Mouse (Mus musculus) spleen, postnatal 10 days (tissue): ENCODE results near the gene Rsf1.
A peak's percentile ranks its signal among the peaks of the same experiment; 100 is the strongest.

Experiments used
- DNase-seq, 2 experiments: peaks; one replicate each; pipeline ENCODE4 v3.0.0; 2021 to 2022; ENCODE audit warnings: low spot score in 2 of 2

Rsf1 gene

DNA sequence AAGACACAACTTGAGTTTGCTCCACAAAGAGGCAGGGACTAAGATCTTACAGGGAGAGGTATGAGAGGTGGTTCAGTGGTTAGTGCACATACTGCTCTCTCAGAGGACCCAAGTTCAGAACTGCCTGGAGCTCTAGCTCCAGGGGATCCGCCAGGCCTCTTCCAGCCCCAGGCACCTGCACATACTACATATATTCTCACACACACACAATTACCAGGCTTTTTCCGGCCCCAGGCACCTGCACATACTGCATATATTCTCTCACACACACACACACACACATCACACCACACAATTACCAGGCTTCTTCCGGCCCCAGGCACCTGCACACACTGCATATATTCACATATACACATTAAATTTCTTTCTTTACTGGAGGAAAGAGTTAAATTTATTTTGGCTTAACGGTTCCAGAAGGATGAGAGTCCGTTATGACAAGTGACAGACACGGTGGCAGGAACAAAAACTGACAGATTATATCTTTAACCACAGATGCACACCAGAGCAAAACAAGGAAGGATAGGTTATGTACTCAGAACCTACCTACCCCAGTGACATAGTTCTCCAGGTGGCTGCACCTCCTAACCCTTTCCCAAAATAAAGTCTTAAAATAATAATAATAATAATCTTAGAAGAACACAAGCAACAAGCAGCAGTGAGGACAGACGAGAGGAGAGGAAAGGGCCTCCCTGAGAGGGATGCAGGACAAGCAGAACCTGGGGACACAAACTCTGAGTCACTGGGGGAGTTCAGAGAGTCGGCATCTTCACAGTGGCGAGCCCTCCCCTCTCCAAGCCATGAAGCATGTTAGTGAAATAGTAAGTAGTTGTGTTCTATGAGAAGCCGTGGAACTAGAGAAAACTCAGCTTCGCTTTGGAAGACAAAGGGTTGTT, 144.2 kb downstream of the Rsf1 start:
- DNase-seq: no peak

DNA sequence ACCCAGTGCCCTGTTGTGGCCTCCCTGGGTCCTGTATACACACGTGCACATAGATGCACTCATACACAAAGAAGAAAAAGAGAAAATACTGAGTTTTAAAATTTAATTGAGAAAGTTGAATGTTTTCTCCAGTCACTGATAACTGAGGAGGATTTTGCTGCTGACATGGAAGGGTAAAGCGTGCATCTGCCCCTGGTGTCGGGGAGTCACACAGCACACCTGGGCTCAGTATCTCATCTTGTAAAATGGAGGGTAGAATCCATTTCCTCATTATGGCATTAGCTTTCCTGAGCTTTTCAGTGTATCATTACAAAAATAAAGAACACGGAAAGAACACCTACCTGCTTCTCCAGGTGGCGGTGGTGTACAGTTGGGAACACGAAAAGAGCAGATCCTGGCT, 145.7 kb downstream of the Rsf1 start:
- no peak for DNase-seq

DNA sequence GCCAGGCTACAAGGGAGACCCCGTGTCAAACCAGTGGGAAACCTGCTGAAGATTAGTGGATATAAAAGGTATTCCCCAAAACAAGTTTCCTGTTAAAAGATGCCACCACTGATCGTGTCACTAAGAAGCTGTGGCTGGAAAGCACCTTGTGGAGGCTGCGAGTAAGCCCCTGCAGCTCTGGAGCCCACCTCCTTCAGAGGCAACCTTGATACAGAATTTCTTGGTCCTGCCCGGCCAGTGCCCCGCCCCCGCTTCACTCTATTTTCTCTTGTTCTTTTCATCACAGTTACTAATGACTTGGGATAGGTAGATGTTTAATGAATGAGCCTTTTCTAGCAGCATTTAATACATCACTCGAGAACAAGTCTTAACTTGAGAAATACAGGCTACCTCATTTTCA, 146.4 kb downstream of the Rsf1 start:
- DNase-seq: no peak

DNA sequence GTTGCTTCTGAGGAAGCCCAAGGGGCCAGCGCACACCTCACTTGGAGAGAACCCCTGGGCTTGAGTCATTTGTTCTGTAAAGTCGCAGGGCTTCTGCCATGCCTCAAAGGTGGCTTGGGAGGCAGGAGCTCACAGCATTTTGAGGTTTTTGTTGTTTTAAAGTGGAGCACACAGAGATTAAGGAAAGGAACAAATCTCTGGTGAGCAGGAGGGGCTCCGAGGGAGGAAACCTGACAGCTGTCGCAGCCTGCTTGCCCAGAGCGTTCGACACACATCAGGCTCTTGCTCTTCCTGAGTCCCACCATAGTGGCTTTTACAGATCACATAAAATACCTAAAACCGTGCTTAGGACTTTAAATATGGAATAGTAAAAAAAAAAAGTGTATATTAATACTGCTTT, 147.1 kb downstream of the Rsf1 start:
- no peak for DNase-seq

DNA sequence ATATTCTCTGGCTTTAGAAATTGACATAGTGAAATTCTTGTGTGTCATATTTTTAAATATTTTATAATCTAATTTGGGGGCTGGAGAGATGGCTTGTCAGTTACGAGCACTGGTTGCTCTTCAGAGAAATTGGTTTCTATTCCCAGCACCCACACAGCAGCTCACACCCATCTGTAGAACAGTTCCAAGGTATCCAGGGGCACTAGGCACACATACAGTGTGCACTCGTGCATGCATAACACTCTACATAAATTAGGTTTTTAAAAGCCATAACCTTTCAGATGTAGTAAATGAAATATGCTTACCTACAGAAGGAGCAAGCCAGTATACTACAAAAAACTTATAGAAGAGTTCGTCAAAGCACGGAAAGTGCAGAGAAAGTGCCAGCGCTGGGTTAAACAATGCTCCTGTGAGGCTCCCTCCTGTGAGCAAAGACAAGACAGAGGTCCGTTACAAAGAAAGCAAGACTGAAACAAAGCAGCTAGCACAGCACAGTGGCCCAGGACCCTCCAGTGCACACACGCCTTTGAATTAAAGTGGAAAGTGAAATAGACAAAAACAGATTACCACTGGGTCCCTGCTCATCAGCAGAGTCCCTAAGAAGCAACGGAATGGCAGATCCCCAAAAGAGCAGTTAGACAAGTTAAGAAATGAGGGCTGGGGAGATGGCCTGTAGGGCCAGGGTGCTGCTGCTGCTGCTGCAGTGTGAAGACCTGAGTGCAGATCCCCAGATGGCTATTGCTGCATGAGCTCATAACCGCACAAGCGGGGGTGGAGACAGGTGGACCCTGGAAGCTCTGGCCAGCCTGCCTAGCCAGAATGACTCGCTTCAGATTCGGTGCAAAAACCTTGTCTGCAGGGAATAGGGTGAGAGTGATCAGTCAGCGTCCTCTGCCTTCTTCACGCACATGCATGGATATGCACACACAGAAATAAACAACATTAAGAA, 149.3 kb downstream of the Rsf1 start:
- no peak for DNase-seq

DNA sequence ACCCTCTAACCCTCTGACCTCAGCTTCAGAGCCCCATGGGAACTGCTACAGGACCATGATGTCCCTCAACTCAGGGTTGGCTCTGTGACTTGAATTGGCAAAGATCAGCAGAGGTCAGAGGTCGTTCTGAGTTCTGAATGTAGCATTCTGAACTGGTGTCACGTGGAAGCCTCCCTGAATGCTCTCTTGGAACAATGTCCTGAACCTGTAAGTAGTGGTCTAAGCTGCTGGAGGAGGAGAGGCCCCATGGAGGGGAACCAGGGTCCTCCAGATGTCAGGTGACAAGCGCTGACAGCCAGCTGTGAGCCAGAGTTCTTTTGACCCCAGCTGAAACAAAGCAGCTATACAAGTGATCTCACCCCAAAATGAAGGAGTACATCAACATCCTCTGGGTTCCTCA, 150.7 kb downstream of the Rsf1 start:
- no peak for DNase-seq

GRCm38 (mm10) chr7:97733606-97734005, 153.9 kb downstream of the Rsf1 start:
- DNase-seq: no peak

- DNase-seq: no peak
These were observed 155.3 kb downstream of the Rsf1 start for GRCm38 (mm10) chr7:97735021-97735420.

DNA sequence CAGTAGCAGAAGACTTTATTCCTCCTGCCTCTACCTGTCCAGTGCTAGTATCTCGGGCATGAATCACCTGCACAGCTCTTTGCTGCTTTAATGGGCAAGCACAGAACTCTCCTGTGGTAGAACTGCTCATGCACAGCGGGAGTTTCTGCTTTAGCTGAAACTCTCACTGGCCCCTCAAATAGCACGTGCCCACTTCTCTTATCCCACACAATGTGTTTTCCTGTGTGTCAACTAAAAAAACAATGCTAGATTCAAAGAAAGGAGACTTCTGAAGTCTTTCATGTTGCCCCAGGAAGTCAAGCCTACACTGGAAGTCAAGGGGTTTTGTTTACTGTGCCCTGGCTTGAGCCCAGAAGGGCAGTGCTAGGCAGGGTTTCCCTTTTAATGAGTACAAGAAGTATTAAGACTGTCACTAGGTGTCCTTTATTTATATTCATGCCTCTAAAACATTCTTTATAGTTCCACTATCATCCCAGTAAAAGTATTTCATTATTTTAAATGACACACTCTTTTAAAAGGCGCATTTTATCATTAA, 156.3 kb downstream of the Rsf1 start:
- no peak for DNase-seq

GRCm38 (mm10) chr7:97737256-97737637, 157.6 kb downstream of the Rsf1 start:
- DNase-seq: no peak

GRCm38 (mm10) chr7:97737638-97738456, 158.2 kb downstream of the Rsf1 start, which contains the start of gene Aqp11:
Gene Aqp11 (minus strand): TSS chr7:97738289.
- peak; percentile 72 to 84 for DNase-seq

DNA sequence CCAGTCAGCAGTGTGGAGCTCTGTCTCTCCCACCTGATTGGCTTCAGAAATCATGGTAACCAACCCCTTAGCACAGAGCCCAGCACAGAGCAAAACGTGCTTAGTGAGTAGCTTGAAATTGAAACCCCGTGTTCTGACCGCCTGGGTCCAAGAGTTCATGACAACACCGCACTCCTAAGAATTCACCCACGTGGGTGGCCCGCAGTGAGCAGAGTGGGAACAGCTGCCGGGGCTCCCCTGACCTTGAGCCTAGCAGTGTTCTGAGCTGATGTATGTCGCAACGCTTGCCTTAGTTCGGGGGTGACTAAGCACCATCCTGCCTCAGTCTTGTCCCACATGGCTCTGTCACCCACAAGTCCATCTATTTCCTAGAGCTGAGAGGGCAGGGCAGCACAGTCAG, 161.3 kb downstream of the Rsf1 start:
- no peak for DNase-seq

- no peak for DNase-seq
These were observed 162.1 kb downstream of the Rsf1 start for GRCm38 (mm10) chr7:97741756-97742291.
